Mouse (Mus musculus) forebrain, postnatal 0 days (tissue): Measurements from ENCODE around the gene Lsm4. TPM values are rescaled to one million over a fixed set of nuclear protein-coding genes. Genes with fewer than 3 reads are reported as not detected.

Experiments used
- ATAC-seq: fragments of 200-750 bp; cut with Nextera tagmentation; 2 replicates; pipeline ENCODE4 v1.8.0; 2017; ENCODE audit warnings: mild to moderate bottlenecking, moderate library complexity
- DNase-seq: peaks from one replicate; pipeline ENCODE4 v3.0.0-alpha.2; 2015
- H3K27ac ChIP-seq: fragments of 300-500 bp; sonication (generic); 2 replicates; pipeline ENCODE4 v1.5.1; 2014; ENCODE audit warnings: low read depth, mild to moderate bottlenecking, antibody characterized with exemption, low read length, moderate library complexity, mixed read lengths
- H3K27me3 ChIP-seq: fragments of 300-500 bp; sonication (generic); 2 replicates; pipeline ENCODE4 v1.6.1; 2014; ENCODE audit warnings: mild to moderate bottlenecking, low read length, mixed read lengths; ENCODE audit not compliant: insufficient read depth
- H3K36me3 ChIP-seq: fragments of 300-500 bp; sonication (generic); 2 replicates; pipeline ENCODE4 v1.6.1; 2014; ENCODE audit warnings: mild to moderate bottlenecking, moderate library complexity; ENCODE audit not compliant: insufficient read depth
- H3K4me1 ChIP-seq: fragments of 300-500 bp; sonication (generic); 2 replicates; pipeline ENCODE4 v1.6.1; 2014; ENCODE audit warnings: antibody characterized with exemption; ENCODE audit not compliant: insufficient read depth
- H3K4me2 ChIP-seq: fragments of 300-500 bp; sonication (generic); 2 replicates; pipeline ENCODE4 v1.6.1; 2014; ENCODE audit warnings: low read depth, mild to moderate bottlenecking, moderate library complexity
- H3K4me3 ChIP-seq: fragments of 300-500 bp; sonication (generic); 2 replicates; pipeline ENCODE4 v1.5.1; 2014; ENCODE audit warnings: low read depth, low read length, mixed read lengths
- H3K9ac ChIP-seq: fragments of 300-500 bp; sonication (generic); 2 replicates; pipeline ENCODE4 v1.6.1; 2014; ENCODE audit warnings: mild to moderate bottlenecking
- H3K9me3 ChIP-seq: fragments of 300-500 bp; sonication (generic); 2 replicates; pipeline ENCODE4 v1.6.1; 2016; ENCODE audit warnings: low read length
- CTCF ChIP-seq: sonication (generic); IDR thresholded peaks from 2 replicates; pipeline ENCODE4 v1.5.1; 2016; ENCODE audit warnings: antibody characterized with exemption, control low read depth, low read depth
- WGBS: fragments of 180-500 bp; shearing (Covaris S2); extraction: QIAGEN DNeasy Blood & Tissue Kit; methylation state at CpG from one replicate; pipeline ENCODE4 v1.1.7; 2014; 5-methylcytosine and 5-hydroxymethylcytosine counted together
- polyA plus RNA-seq: library from polyadenylated mRNA; unstranded; fragments of >200 nt; fragmentation: Nextera tagmentation; extraction: Ambion mirVana; gene quantifications from 2 replicates; pipeline ENCODE4 v1.2.1, GENCODE M21; 2015
- total RNA-seq: library from RNA; depleted of rRNA; stranded (reverse); fragments of >200 nt; gene quantifications from 2 replicates; pipeline ENCODE4 v1.2.3, GENCODE M21; 2014

Lsm4 gene
- total and polyA plus RNA-seq, 2 experiments from 2014 or later: 140 to 177 TPM

DNA sequence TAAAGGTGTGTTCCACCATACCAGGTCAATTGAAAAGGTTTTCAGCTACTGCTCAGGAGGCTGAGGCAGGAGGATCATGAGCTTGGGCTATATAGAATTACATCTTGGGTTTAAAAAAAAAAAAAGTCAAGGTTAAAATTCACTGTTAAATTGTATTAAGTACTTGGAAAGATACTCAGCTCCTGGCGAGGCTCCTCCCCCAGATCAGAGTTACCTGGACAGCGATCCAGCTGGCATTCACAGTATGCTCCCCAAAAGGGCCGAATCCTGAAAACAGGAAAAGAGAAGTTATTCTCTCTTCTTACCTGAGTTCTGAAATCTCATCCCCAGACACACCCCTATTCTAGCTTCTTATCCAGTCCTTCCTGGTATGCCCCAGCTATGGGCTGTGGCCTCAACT lies 15.8 kb upstream of the Lsm4 start:
- TF ChIP-seq CTCF: no peak
- H3K36me3 ChIP-seq: 0 out of 2 replicates have a peak, but pooled peaks cover 6% of the 10 kb centered on the region
- no peak overlapping the region for H3K9ac ChIP-seq
- DNase-seq: no peak
- no peak overlapping the region for H3K27ac ChIP-seq
- no peak overlapping the region for H3K4me3 ChIP-seq
- H3K9me3 ChIP-seq: no peaks in the 10 kb centered on the region
- H3K27me3 ChIP-seq: no peaks in the 10 kb centered on the region
- ATAC-seq: no peak
- WGBS: 99% methylated on average over 3 of the region's 3 CpGs
- no peak overlapping the region for H3K4me2 ChIP-seq
- peaks cover 3% of the 10 kb centered on the region; the same call in 1 of the 2 replicates for H3K4me1 ChIP-seq

DNA sequence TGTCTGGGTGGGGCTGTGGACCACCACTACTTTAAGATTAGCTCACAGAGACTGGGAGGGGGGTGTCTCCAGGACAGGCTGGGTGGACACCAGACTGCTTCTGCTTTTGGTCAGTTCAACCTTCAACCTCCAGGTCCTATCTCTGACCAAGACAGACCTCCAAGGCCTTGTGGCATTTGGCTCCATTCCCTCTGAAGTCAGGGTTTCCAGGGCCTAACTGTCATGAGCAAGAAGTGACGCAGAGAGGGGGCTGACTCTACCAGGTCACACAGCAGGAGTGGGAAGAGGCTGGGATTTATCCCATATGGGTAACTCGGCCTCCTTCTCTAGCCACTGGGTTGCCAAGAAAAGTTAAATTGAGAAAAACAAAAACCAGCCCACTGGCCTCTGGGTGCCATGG lies 15.3 kb upstream of the Lsm4 start:
- 0 out of 2 replicates have a peak, but pooled peaks cover 3% of the 10 kb centered on the region for H3K36me3 ChIP-seq

GRCm38 (mm10) chr8:70658897-70659603 lies 14.0 kb upstream of the Lsm4 start:
- DNase-seq (no peak), ATAC-seq (no peak; the same call in 1 of the 2 replicates)
- no peaks in the 10 kb centered on the region for H3K27me3 ChIP-seq
- H3K4me3 ChIP-seq: peak overlapping the region; percentile 74
- peak overlapping the region; percentile 21; the same call in 1 of the 2 replicates for H3K27ac ChIP-seq
- H3K4me2 ChIP-seq: peak overlapping the region; percentile 96
- WGBS: 1% methylated on average over 31 of the region's 31 CpGs
- H3K36me3 ChIP-seq: 0 out of 2 replicates have a peak, but pooled peaks cover 3% of the 10 kb centered on the region
- TF ChIP-seq CTCF: no peak
- peaks cover 3% of the 10 kb centered on the region; the same call in 1 of the 2 replicates for H3K4me1 ChIP-seq
- peak overlapping the region; percentile 73 for H3K9ac ChIP-seq
- H3K9me3 ChIP-seq: no peaks in the 10 kb centered on the region

More for the DNA sequence above, 15.3 kb upstream of the Lsm4 start:
- ATAC-seq (no peak), DNase-seq (no peak)
- no peak overlapping the region for H3K4me2 ChIP-seq
- H3K4me3 ChIP-seq: no peak overlapping the region
- H3K4me1 ChIP-seq: peaks cover 3% of the 10 kb centered on the region; the same call in 1 of the 2 replicates
- no peak overlapping the region for H3K27ac ChIP-seq
- 78% methylated on average over 2 of the region's 2 CpGs for WGBS
- no peaks in the 10 kb centered on the region for H3K9me3 ChIP-seq
- TF ChIP-seq CTCF: no peak
- no peak overlapping the region for H3K9ac ChIP-seq
- no peaks in the 10 kb centered on the region for H3K27me3 ChIP-seq

DNA sequence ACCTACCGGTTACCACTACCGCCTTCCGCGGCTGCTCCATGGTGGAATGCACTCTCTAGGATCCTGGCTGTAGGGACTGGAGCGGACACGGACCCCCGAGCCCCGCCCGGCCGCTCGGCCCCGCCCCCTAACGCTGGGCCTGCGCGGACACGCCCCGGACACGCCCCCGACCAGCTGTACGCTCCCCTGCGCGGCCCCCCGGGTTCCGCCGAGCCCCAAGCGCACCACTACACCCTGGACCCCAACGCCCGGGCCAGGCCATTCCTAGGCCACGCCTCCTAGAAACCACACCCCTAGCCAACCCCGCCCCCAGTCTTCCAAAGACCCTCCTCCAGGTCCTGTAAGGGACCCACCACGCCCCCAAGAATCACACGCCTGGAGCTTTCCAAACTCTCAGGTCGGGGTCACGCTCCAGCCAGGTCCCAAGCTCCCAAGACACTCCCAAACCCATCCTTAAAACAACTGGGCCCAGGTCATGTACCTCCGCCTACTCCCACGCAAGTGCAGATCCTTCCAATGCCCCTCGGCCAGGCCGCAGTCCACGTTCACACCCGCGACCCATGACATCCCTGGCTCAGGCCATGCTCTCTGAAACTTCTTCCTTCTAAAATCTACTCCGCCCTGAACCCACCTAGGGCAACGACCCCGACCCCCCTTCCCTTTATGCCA lies 13.3 kb upstream of the Lsm4 start:
- no peak for TF ChIP-seq CTCF
- peak; percentile 80 for DNase-seq
- H3K9me3 ChIP-seq: no peaks in the 10 kb centered on the region
- peaks cover 3% of the 10 kb centered on the region; the same call in 1 of the 2 replicates for H3K4me1 ChIP-seq
- peak overlapping the region; percentile 73 for H3K9ac ChIP-seq
- ATAC-seq: peak; percentile 86
- peak overlapping the region; percentile 74 for H3K4me3 ChIP-seq
- 4% methylated on average over 44 of the region's 44 CpGs for WGBS
- peak overlapping the region; percentile 96 for H3K4me2 ChIP-seq
- H3K36me3 ChIP-seq: 0 out of 2 replicates have a peak, but pooled peaks cover 3% of the 10 kb centered on the region
- H3K27ac ChIP-seq: peak overlapping the region; percentile 21; the same call in 1 of the 2 replicates
- H3K27me3 ChIP-seq: no peaks in the 10 kb centered on the region

- no peak for TF ChIP-seq CTCF
- peak within 1 kb of the TSS; percentile 74 for H3K4me3 ChIP-seq
- H3K27me3 ChIP-seq: no peaks in the 10 kb centered on the region
- peak within 1 kb of the TSS; percentile 96 for H3K4me2 ChIP-seq
- H3K27ac ChIP-seq: peak within 1 kb of the TSS; percentile 21; the same call in 1 of the 2 replicates
- peak within 1 kb of the TSS; percentile 73 for H3K9ac ChIP-seq
- WGBS: 4% methylated on average over 14 of the region's 14 CpGs
- DNase-seq (peak; percentile 43), ATAC-seq (peak; percentile 21)
- 0 out of 2 replicates have a peak, but pooled peaks cover 3% of the 10 kb centered on the region for H3K36me3 ChIP-seq
- H3K9me3 ChIP-seq: no peaks in the 10 kb centered on the region
- peaks cover 3% of the 10 kb centered on the region; the same call in 1 of the 2 replicates for H3K4me1 ChIP-seq
Measured at GRCm38 (mm10) chr8:70660273-70660725, 12.7 kb upstream of the Lsm4 start, which contains the start of gene Pgpep1. TSS of gene Pgpep1 (minus strand) at chr8:70660388.

GRCm38 (mm10) chr8:70663691-70664090 lies 9.4 kb upstream of the Lsm4 start:
- 22% methylated on average over 4 of the region's 4 CpGs for WGBS
- DNase-seq (no peak), ATAC-seq (0 out of 2 replicates have a peak, but pooled peaks have one; percentile 12)
- no peaks in the 10 kb centered on the region for H3K36me3 ChIP-seq
- H3K4me1 ChIP-seq: peaks cover 3% of the 10 kb centered on the region; the same call in 1 of the 2 replicates
- H3K4me3 ChIP-seq: no peak overlapping the region
- H3K27me3 ChIP-seq: no peaks in the 10 kb centered on the region
- no peak overlapping the region for H3K9ac ChIP-seq
- TF ChIP-seq CTCF: no peak
- H3K27ac ChIP-seq: no peak overlapping the region
- no peak overlapping the region for H3K4me2 ChIP-seq
- H3K9me3 ChIP-seq: no peaks in the 10 kb centered on the region
